Mouse (Mus musculus): ENCODE data around the gene Klhl35.

The Klhl35 gene

DNA sequence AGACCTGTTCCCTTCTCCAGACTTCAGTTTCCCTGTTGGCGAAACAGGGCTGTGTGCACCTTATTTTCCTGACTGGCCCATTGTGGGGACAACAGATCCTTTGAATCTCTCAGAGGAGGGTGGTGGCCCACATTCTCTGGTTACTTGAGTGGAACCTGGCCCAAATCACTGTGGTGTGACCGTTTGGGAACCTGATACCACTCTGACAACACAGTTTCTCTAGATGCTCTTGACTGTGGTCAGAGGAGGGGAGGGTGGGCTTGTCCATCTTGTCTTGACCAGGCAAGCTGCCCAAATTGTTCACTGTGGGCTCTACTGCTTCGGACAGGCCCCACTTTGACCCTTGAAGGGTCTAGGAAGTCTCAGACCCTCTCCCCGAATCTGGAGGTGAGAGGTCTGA, 11.8 kb upstream of the Klhl35 start:
- no peak for DNase-seq

DNA sequence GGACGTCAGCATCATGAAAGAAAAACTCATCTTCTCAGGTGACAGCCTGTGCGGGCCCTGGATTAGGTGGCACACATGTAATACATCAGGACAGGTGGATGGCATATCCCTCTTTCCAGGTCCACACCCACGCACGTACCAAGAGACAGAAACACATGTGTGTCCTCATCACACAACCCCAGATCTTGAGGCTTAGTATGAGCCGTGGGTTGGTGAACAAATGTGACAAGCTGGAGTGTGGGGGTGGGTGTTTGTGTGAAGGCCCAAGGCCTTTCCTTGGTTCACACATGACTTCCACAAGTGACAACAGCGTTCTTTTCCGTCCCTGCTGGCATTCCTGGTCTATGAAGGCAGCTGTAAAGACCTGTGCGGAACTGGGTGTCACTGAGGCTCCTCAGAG, 7.0 kb upstream of the Klhl35 start:
- DNase-seq, result no peak

GRCm38 (mm10) chr7:99459888-99460652, 5.7 kb upstream of the Klhl35 start:
- no peak for DNase-seq

DNA sequence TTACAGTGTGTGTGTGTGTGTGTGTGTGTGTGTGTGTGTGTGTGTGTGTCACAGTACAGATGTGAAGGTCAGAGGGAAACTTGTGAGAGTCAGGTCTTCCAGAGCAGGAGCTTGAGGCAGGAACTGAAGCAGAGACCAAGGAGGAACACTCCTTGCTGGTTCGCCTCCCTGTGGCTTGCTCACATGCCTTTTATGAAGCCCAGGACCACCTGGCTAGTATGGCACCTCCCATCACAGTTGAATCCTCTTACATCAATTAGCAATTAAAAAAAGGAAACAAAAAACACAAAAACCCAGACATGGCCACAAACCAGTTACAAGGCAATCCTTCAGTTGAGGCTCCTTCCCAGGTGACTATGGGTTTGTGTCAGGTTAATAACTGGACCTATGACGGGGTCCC, 2.7 kb upstream of the Klhl35 start:
- DNase-seq, result no peak

GRCm38 (mm10) chr7:99467916-99468282, 2.1 kb downstream of the Klhl35 start:
- DNase-seq, result no peak

DNA sequence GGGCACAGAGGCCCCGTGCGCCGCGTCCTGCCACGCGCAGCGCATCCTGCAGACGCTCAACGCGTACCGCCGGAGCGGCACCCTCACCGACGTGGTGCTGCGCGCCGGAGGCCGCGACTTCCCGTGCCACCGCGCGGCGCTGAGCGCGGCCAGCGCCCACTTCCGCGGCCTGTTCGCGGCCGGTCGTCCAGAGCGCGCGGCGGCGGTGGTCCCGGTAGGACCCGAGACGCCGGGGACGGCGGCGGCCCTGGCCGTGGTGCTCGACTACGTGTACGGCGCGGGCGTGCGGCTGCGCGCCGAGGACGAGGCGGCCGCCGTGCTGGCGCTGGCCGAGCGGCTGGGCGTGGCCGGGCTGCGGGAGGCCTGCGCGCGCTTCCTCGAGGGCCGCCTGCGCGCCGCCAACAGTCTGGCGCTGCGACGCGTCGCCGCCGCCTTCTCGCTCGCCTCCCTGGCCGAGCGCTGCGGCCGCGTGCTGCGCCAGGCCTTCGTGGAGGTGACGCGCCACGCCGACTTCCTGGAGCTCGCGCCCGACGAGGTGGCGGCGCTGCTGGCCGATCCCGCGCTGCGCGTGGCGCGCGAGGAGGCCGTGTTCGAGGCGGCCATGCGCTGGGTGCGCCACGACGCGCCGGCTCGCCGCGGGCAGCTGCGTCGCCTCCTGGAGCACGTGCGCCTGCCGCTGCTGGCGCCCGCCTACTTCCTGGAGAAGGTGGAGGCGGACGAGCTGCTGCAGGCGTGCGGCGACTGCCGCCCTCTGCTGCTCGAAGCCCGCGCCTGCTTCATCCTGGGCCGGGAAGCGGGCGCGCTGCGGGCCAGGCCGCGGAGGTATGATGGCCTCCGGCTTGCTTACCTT, 2.7 kb downstream of the Klhl35 start:
- DNase-seq, result peak; percentile 90

- DNase-seq, result no peak
Measured at GRCm38 (mm10) chr7:99469680-99470405, 4.0 kb downstream of the Klhl35 start.

DNA sequence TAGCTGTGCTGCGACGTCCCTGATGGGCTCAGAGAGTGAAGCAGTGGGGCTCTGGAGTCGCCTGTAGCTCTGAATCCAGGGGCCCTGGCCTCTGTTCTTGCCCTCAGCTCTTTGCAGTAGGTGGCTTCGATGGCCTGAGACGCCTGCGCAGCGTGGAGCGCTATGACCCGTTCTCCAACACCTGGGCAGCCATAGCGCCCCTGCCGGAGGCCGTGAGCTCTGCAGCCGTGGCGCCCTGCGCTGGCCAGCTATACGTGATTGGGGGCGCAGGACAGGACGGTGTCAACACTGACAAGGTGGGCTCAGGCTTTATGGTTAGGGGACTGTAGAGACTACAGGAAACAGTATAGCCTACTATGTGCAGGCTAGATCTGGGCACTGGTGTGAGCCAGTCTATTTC, 5.8 kb downstream of the Klhl35 start:
- DNase-seq, result no peak

DNA sequence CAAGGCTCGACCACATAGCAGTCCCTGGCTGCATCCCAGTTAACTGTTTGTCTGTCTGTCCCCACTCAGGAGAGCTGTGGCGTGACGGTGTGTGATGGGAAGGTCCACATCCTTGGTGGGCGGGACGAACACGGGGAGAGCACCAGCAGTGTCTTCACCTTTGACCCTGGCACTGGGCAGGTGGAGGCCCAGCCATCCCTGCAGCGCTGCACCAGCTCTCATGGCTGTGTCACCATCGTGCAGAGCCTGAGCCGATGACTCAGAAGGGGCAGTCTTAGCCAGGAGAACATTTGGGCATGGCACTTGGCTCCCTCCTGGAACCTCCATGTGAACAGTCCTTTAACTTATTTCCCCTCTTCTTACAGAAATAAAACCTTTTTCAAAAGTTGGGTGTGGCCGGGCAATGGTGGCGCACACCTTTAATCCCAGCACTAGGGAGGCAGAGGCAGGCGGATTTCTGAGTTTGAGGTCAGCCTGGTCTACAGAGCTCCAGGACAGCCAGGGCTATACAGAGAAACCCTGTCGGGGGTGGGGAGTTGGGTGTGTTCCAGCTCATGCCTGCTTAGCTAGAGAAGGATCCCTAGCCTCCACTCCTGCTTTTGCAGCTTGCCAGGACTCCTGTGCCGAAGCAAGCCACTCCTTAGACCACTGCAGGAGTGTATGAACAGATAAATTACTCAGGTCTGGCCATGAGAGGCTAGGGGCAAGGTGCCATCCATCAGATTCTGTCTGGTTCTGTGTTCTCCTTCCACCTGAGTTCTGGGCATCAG, 8.0 kb downstream of the Klhl35 start:
- DNase-seq, result no peak

DNA sequence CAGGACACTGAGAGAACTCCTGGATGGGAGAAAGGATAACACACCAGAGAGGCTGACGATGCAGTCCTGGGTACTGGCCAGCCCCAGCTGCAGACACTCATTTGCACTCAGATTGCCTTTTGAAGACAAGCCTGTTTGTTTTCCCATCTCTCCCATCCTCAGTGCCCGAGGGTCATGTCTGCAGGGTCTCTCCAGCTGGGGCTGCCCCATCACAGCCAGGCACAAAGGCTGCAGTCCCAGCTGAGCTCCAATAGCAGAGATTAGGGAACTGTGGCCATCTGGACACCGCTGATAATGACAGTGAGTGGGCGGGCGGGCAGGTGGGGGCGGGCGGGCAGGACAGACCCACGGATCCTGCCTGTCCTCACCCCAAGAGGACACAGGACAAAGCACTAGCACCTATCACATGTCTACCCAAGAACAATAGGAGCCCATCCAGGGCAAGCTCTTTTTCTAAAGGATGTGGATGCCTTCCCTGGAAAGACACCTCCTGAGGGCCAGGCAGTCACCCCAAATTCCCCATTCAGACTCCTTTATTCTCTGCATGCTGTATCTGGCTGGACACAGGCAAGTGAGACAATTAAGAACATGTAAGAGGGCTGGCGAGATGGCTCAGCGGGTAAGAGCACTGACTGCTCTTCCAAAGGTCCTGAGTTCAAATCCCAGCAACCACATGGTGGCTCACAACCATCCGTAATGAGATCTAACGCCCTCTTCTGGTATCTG, 9.2 kb downstream of the Klhl35 start:
- peak; percentile 60 for DNase-seq

- DNase-seq, result no peak
Measured at GRCm38 (mm10) chr7:99475562-99475911, 9.7 kb downstream of the Klhl35 start.

DNA sequence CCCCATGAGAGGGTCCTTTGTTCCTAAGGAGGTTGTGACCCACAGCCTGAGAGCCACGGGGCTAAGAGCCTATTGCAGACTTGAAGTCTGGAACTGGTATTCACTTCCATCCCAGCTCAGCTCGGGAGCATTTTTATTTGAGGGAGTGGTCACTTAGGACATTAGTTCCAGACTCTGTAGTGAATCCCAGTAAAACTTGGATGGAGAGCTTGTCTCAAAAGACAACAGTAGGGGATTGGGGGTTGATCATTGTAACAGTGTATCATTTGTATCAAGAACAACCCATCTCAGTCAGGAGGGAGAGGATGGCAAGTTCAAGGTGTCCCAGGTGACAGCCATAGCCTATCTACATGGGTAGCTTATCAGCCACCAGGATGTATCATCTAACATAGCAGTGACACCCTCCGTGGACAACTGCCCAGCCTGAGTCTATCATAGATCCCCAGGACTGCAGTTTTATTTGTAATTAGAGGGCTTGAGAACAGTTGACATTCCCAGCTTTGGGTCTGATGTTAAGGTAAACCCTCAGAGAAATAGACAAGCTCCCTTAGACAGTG, 10.8 kb downstream of the Klhl35 start:
- DNase-seq, result no peak

DNA sequence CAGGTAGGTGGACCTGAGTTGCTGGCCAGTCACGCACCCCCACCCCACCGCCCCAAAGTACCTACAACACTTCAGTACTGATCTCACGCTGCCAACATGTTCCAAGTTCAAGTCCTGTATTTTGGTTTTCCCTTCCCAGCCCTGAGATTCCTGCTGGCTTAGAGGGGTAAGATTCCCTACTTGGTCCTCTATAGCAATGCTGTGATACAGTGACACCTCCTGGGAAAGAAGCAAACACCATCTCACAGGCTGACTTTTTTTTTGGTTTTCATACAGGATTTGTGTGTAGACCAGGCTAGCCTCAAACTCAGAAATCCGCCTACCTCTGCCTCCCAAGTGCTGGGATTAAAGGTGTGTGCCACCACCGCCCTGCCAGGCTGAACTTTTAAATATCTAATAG, 11.4 kb downstream of the Klhl35 start:
- DNase-seq, result no peak

DNA sequence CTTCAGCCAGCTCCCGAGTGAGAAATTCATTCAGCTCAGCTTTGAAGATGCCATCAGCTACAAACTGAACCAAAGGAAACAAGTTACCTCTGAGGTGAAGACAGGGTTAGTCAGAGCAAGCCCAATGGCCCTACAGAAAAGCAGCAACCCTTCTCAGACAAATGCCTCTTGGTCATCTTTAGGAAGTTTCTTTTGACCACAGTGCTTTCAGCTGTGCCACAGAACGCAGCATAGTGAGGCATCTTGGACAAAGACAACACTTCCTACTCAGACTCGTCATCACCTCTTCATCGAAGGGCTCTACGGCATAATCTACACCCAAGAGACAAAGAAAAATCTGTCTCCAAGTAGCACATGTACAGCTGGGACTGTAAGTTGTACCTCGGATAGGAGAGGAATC, 16.8 kb downstream of the Klhl35 start:
- DNase-seq, result no peak

DNA sequence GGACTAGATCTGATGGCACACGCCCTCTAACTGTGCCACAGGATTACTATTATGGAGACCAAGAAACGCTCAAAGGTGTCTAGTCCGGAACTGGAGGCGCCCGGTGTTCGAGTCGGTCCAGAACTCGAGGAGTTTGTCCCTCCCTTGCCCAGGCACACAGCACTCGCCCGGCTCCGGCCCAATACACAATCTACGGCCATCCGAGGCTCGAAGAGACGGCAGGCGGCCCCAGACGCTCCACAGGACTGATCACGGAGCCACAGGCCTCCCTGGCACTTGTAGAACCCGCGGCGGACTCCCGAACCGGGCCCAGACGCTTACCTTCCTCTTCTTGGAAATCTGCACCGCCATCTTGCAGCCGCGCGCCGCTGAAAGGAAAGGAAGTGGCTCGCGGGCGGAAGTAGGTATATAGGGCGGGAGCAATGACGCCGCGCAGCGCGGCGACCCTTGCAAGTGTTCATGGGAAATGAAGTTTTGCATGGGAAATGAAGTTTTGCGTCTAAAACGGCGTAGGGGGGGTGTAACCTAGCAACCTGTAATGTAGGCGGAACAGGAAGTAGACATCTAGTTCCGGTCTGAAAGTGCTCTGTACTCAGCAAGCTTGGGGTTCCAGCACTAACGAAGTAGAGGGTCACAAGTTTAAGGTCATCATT, 17.6 kb downstream of the Klhl35 start, which contains the start of gene Rps3:
Gene Rps3 (minus strand): TSS at position 468 of the 653 bp plus-strand sequence.
- peak; percentile 98 for DNase-seq

- no peak for DNase-seq
Measured at GRCm38 (mm10) chr7:99483924-99484319, 18.1 kb downstream of the Klhl35 start.

DNA sequence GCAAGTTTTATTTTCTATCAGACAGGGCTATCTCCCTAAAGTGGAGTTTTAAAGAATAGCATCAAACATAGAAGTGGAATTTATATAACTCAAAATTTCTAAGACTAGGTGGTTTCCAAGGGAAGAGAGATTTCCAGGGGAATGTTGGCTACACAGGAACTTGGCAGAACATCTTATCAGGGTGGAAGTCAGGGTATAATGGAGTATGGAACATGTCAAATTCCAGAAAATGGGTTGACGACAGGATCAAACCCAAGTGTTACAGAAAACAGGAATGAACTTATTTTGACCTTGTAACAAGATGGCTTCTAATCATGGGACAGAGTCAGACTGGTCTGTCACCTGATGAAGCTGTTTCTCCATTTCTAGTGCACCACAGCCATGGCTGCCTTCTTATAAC, 18.9 kb downstream of the Klhl35 start:
- DNase-seq, result no peak

DNA sequence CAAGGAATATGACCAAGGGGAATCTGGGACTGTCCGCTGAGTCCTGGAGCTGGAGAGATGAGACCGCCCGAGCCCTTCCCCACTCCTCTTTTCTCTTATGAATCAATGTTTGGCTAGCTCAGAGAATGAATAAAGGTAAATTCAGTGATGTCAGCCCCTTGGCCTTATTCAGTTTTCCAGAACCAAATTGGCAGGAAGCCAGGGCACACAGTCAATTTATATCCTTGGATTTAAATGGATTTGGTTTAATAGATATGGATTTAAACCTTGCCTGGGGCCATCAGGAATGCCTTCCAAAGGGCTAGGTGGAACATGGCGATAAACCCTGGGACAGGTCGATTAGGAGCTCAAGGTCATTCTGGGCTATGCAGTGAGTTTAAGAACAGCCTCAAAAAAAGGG, 23.9 kb downstream of the Klhl35 start:
- DNase-seq, result no peak

DNA sequence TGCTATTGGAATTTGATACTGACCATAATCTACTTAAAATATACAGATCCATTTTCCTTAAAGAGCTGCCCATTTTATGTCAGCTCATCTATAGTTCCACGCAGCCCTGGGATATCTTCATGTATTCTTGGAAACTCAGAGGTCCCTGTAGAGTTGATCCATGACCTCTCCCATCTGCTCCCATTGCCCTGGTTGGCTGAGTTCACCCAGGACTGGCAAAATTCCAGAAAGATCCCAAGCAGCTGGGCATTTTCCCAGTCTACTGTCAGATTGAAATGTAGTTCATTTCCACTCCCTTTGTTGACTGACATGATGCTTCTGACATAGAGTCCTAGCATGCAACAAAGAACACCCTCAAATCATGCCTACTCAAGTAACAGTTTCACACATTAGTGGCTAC, 33.3 kb downstream of the Klhl35 start:
- DNase-seq, result no peak

DNA sequence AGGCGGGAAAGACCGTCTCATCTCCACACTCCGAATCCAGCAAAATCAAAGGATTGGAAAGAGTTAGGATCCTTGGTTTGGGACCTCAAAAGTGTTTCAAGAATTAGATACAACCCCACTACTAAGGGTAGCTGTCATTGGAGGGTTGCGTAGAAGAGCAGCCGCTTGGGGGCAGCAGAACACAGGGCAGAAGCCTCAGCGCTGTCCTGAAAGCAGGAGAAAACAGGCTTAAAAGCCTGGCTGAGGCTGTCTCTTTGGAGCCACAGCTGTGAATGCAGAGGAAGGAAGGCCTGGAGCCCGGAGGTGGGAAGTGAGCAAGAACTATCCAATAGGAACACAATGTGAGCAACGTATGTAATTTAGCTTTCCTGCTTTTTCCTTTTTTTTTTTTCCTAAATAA, 34.4 kb downstream of the Klhl35 start:
- DNase-seq, result peak; percentile 90

DNA sequence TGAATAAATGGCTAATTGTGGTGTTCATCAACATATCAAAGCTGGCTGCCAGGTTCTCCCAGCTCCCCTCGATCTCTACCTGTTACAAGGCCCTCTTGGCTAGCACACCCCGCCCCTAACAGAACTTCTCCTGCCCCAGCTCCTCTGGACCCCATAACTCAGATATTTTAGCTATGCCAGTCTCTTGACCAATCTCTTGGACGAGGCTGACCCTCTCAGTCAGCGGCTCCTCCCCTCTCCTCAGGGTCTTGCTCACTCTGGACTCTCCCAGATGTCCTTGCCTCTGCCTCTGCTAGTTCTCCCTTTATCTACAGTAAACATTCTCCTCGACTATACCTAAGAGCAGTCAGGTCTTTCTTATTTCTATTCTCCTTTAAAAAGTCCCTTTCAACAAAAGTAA, 34.9 kb downstream of the Klhl35 start:
- no peak for DNase-seq

Data from embryo, embryonic 11 days (tissue).